Mouse (Mus musculus): ENCODE measurements around the gene Ripor2. TPM values are rescaled to one million over a fixed set of nuclear protein-coding genes. Genes with fewer than 3 reads are reported as not detected.

The Ripor2 gene
- polyA plus RNA-seq, 1 experiment, result 0.03 TPM

- H3K9me3 ChIP-seq (ENCODE audit: control insufficient read depth, low read length), result no peaks in the 10 kb centered on the region
- H3K4me3 ChIP-seq (replicated peaks), result no peak overlapping the region
- no peaks in the 10 kb centered on the region for H3K36me3 ChIP-seq (ENCODE audit: control insufficient read depth)
- H3K4me1 ChIP-seq (ENCODE audit: control insufficient read depth), result no peaks in the 10 kb centered on the region
- no peaks in the 10 kb centered on the region for H3K27me3 ChIP-seq (ENCODE audit: control insufficient read depth)
- TF ChIP-seq GATA1 (IDR thresholded peaks at IDR 0.05; ENCODE audit: low read length) (no peak), TAL1 (IDR thresholded peaks at IDR 0.05; ENCODE audit: low read length) (no peak)
Observed at GRCm38 (mm10) chr13:24698746-24699145, 116.8 kb downstream of the Ripor2 start.

GRCm38 (mm10) chr13:24702128-24702527 is 120.1 kb downstream of the Ripor2 start:
- no peaks in the 10 kb centered on the region for H3K36me3 ChIP-seq (ENCODE audit: control insufficient read depth)
- TF ChIP-seq TAL1 (IDR thresholded peaks at IDR 0.05; ENCODE audit: low read length), result no peak
- TF ChIP-seq GATA1 (IDR thresholded peaks at IDR 0.05; ENCODE audit: low read length), result no peak
- H3K4me3 ChIP-seq (replicated peaks), result no peak overlapping the region
- no peaks in the 10 kb centered on the region for H3K9me3 ChIP-seq (ENCODE audit: control insufficient read depth, low read length)
- no peaks in the 10 kb centered on the region for H3K4me1 ChIP-seq (ENCODE audit: control insufficient read depth)
- H3K27me3 ChIP-seq (ENCODE audit: control insufficient read depth), result no peaks in the 10 kb centered on the region

- Histone ChIP-seq H3K4me3 (replicated peaks) (no peak overlapping the region), H3K9me3 (ENCODE audit: control insufficient read depth, low read length) (no peaks in the 10 kb centered on the region), H3K36me3 (ENCODE audit: control insufficient read depth) (no peaks in the 10 kb centered on the region), H3K4me1 (ENCODE audit: control insufficient read depth) (no peaks in the 10 kb centered on the region; the same call in 1 of the 2 replicates), H3K27me3 (ENCODE audit: control insufficient read depth) (no peaks in the 10 kb centered on the region)
- TF ChIP-seq GATA1 (IDR thresholded peaks at IDR 0.05; ENCODE audit: low read length), result no peak
- TF ChIP-seq TAL1 (IDR thresholded peaks at IDR 0.05; ENCODE audit: low read length), result no peak
Observed at GRCm38 (mm10) chr13:24709656-24710396, 127.8 kb downstream of the Ripor2 start.

GRCm38 (mm10) chr13:24710968-24711367 is 129.0 kb downstream of the Ripor2 start:
- no peak overlapping the region for H3K4me3 ChIP-seq (replicated peaks)

GRCm38 (mm10) chr13:24712581-24713130 is 130.7 kb downstream of the Ripor2 start:
- TF ChIP-seq TAL1 (IDR thresholded peaks at IDR 0.05; ENCODE audit: low read length) (no peak), GATA1 (IDR thresholded peaks at IDR 0.05; ENCODE audit: low read length) (no peak)
- H3K27me3 ChIP-seq (ENCODE audit: control insufficient read depth), result no peaks in the 10 kb centered on the region
- no peaks in the 10 kb centered on the region for H3K9me3 ChIP-seq (ENCODE audit: control insufficient read depth, low read length)
- no peaks in the 10 kb centered on the region; the same call in 1 of the 2 replicates for H3K4me1 ChIP-seq (ENCODE audit: control insufficient read depth)
- H3K4me3 ChIP-seq (replicated peaks), result no peak overlapping the region
- H3K36me3 ChIP-seq (ENCODE audit: control insufficient read depth), result no peaks in the 10 kb centered on the region

More at GRCm38 (mm10) chr13:24710968-24711367, 129.0 kb downstream of the Ripor2 start:
- TF ChIP-seq TAL1 (IDR thresholded peaks at IDR 0.05; ENCODE audit: low read length), result no peak
- no peak for TF ChIP-seq GATA1 (IDR thresholded peaks at IDR 0.05; ENCODE audit: low read length)
- no peaks in the 10 kb centered on the region for H3K27me3 ChIP-seq (ENCODE audit: control insufficient read depth)
- no peaks in the 10 kb centered on the region for H3K9me3 ChIP-seq (ENCODE audit: control insufficient read depth, low read length)
- no peaks in the 10 kb centered on the region; the same call in 1 of the 2 replicates for H3K4me1 ChIP-seq (ENCODE audit: control insufficient read depth)
- H3K36me3 ChIP-seq (ENCODE audit: control insufficient read depth), result no peaks in the 10 kb centered on the region

- no peaks in the 10 kb centered on the region for H3K27me3 ChIP-seq (ENCODE audit: control insufficient read depth)
- no peaks in the 10 kb centered on the region for H3K36me3 ChIP-seq (ENCODE audit: control insufficient read depth)
- no peak for TF ChIP-seq TAL1 (IDR thresholded peaks at IDR 0.05; ENCODE audit: low read length)
- TF ChIP-seq GATA1 (IDR thresholded peaks at IDR 0.05; ENCODE audit: low read length), result no peak
- no peak overlapping the region for H3K4me3 ChIP-seq (replicated peaks)
- no peaks in the 10 kb centered on the region for H3K9me3 ChIP-seq (ENCODE audit: control insufficient read depth, low read length)
- H3K4me1 ChIP-seq (ENCODE audit: control insufficient read depth), result no peaks in the 10 kb centered on the region; the same call in 1 of the 2 replicates
Observed at GRCm38 (mm10) chr13:24713434-24714000, 131.5 kb downstream of the Ripor2 start.

GRCm38 (mm10) chr13:24714360-24714885 is 132.4 kb downstream of the Ripor2 start:
- Histone ChIP-seq H3K27me3 (ENCODE audit: control insufficient read depth) (no peaks in the 10 kb centered on the region), H3K36me3 (ENCODE audit: control insufficient read depth) (no peaks in the 10 kb centered on the region), H3K4me3 (replicated peaks) (no peak overlapping the region), H3K4me1 (ENCODE audit: control insufficient read depth) (no peaks in the 10 kb centered on the region; the same call in 1 of the 2 replicates), H3K9me3 (ENCODE audit: control insufficient read depth, low read length) (no peaks in the 10 kb centered on the region)
- no peak for TF ChIP-seq TAL1 (IDR thresholded peaks at IDR 0.05; ENCODE audit: low read length)
- TF ChIP-seq GATA1 (IDR thresholded peaks at IDR 0.05; ENCODE audit: low read length), result no peak

GRCm38 (mm10) chr13:24715601-24716000 is 133.6 kb downstream of the Ripor2 start:
- H3K27me3 ChIP-seq (ENCODE audit: control insufficient read depth), result no peaks in the 10 kb centered on the region
- H3K9me3 ChIP-seq (ENCODE audit: control insufficient read depth, low read length), result no peaks in the 10 kb centered on the region
- H3K36me3 ChIP-seq (ENCODE audit: control insufficient read depth), result no peaks in the 10 kb centered on the region
- H3K4me1 ChIP-seq (ENCODE audit: control insufficient read depth), result no peaks in the 10 kb centered on the region; the same call in 1 of the 2 replicates
- TF ChIP-seq GATA1 (IDR thresholded peaks at IDR 0.05; ENCODE audit: low read length) (no peak), TAL1 (IDR thresholded peaks at IDR 0.05; ENCODE audit: low read length) (no peak)
- H3K4me3 ChIP-seq (replicated peaks), result no peak overlapping the region

- no peaks in the 10 kb centered on the region; the same call in 1 of the 2 replicates for H3K4me1 ChIP-seq (ENCODE audit: control insufficient read depth)
- no peaks in the 10 kb centered on the region for H3K36me3 ChIP-seq (ENCODE audit: control insufficient read depth)
- no peaks in the 10 kb centered on the region for H3K9me3 ChIP-seq (ENCODE audit: control insufficient read depth, low read length)
- TF ChIP-seq TAL1 (IDR thresholded peaks at IDR 0.05; ENCODE audit: low read length) (no peak), GATA1 (IDR thresholded peaks at IDR 0.05; ENCODE audit: low read length) (no peak)
- H3K4me3 ChIP-seq (replicated peaks), result no peak overlapping the region
- H3K27me3 ChIP-seq (ENCODE audit: control insufficient read depth), result no peaks in the 10 kb centered on the region
Observed at GRCm38 (mm10) chr13:24716441-24716840, 134.5 kb downstream of the Ripor2 start.

Measured in erythroblast, embryonic 14.5 days (primary cell).